Mouse (Mus musculus): ENCODE results near the gene Fpgs.

Gene Fpgs

GRCm38 (mm10) chr2:32693282-32693681, 10.7 kb downstream of the Fpgs start:
- ChIA-PET CTCF (interaction anchor here (0.6 to 2.6 kb wide), 39 partner anchors 10 to 164 kb away, joined by 3 to 25 read pairs (median 4); partner anchors contain the start of genes Cdk9 (in 2 of the 4), Fpgs (in 2 of the 4), St6galnac4 (in 2 of the 4) and Tor2a (in 1 of the 4)), POLR2A (interaction anchor here (0.5 to 4.1 kb wide), 55 partner anchors 8 to 272 kb away, joined by 3 to 37 read pairs (median 5); partner anchors contain the start of genes Fpgs (in 3 of the 4), Tor2a (in 2 of the 4), Cdk9 (in 1 of the 4) and Dpm2 (in 1 of the 4))

DNA sequence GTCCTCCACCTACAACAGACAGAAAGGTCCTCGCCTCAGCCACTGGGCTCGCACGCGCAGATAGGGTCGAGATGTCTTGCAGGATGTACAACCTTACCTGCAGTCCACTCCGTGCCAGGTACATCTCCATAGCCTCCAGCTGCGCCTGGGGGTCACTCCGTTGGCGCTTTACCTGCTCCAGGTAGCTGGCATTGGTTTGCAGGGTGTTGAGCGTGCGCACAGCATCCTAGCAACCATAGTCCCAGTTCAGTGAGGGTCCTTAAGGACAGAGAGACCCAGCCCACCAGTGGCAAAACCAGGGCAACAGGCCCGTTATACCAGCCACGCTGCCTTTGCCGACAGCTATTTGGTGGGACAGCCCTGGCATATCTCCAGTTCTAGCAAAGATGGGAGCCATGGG, 11.4 kb downstream of the Fpgs start:
- POLR2A ChIA-PET: interaction anchor here in 2 of 4 experiments (0.7 to 4.1 kb wide), 14 partner anchors 10 to 121 kb away, joined by 3 to 37 read pairs (median 8); partner anchors contain the start of genes Dpm2 (in 1 of the 2), Eng (in 1 of the 2), Fpgs (in 1 of the 2) and Ptrh1 (in 1 of the 2)

GRCm38 (mm10) chr2:32691041-32691440, 12.9 kb downstream of the Fpgs start:
- CTCF ChIA-PET: interaction anchor here in 2 of 4 experiments (0.7 to 3.2 kb wide), 4 partner anchors 17 to 1719 kb away, joined by 3 to 51 read pairs (median 8); no protein-coding TSS in a partner anchor
- POLR2A ChIA-PET: interaction anchor here in 3 of 4 experiments (0.7 to 4.1 kb wide), 7 partner anchors 8 to 133 kb away, joined by 3 to 37 read pairs (median 4); no protein-coding TSS in a partner anchor

More for the DNA sequence above, 11.4 kb downstream of the Fpgs start:
- CTCF ChIA-PET: interaction anchor here in 2 of 4 experiments (0.6 to 2.6 kb wide), 6 partner anchors 16 to 165 kb away, joined by 3 to 22 read pairs (median 3); partner anchors contain the start of gene Tor2a (in 1 of the 2)

DNA sequence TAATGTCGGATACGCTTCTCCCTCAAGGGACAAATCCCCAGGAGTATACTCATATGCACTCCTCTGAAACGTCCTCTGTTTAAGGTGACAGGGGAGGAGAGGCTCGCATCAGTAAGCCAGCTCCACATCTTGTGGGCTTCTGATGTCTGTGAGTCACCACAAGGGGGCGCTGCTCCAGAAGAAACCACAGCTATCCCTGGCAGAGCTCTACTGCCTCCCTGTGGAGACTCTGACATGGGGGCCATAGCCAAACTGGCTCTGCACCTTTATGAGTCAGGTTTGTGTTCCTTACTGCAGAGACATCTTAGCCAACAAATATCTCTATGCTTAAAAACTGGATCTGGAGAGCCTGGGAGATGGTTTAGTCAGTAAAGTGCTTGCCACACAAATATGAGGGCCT, 14.5 kb downstream of the Fpgs start:
- ChIA-PET CTCF (interaction anchor here (0.5 to 3.2 kb wide), 167 partner anchors 9 to 1992 kb away, joined by 3 to 51 read pairs (median 4); partner anchors contain the start of genes Eng (in 3 of the 4), Pip5kl1 (in 3 of the 4), 9430097D07Rik (in 2 of the 4) and Cdk9 (in 2 of the 4)), POLR2A (interaction anchor here in 3 of 4 experiments (0.5 to 3.2 kb wide), 57 partner anchors 9 to 285 kb away, joined by 3 to 14 read pairs (median 4); partner anchors contain the start of genes Fpgs (in 3 of the 3), Eng (in 2 of the 3), Pip5kl1 (in 2 of the 3) and St6galnac4 (in 2 of the 3))

DNA sequence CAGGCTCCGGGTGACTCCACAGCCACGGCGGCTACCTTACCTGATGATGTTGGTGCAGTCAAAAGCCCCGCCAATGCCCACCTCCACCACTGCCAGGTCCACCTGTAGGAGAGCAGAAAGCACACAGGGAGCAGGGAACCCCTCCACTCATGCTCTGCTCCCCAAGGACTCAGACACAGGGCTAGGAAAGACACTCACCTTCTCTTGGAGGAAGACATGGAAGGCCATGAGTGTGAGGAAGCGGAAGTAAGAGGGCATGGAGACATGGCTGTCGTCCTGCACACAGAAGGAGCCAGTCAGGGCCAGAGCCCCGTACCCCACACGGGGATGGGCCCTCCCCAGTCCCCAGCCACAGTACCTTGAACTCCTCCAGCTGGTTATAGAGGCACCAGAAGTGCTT, 16.4 kb downstream of the Fpgs start:
- CTCF ChIA-PET: interaction anchor here (0.7 to 3.0 kb wide), 10 partner anchors 12 to 283 kb away, joined by 3 to 46 read pairs (median 4); partner anchors contain the start of gene Pip5kl1 (in 1 of the 4)
- POLR2A ChIA-PET: interaction anchor here in 3 of 4 experiments (0.5 to 3.2 kb wide), 19 partner anchors 9 to 1599 kb away, joined by 3 to 13 read pairs (median 4); partner anchors contain the start of genes Eng (in 2 of the 3) and Fpgs (in 2 of the 3)

DNA sequence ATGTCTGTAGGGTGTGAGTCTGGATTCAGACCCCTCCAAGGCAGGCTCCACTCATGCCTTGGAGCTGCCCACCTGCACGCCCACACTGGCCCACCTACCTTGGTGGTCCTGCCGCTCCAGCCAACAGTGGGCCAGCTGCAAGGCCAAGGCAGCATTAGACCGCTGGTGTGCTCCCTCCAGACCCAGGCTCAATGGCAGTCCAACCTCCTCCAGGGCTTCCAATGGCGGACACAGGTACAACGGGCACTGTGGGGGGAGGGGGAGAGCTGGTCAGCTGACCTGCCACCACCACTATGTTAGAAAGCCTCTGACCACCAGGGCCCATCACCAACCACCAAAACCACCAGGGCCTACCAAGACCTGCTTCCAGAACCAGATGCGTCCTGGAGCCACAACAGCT, 17.3 kb downstream of the Fpgs start:
- CTCF ChIA-PET: interaction anchor here in 2 of 4 experiments (0.7 to 1.5 kb wide), 6 partner anchors 71 to 282 kb away, joined by 3 to 5 read pairs (median 3); partner anchors contain the start of gene 9430097D07Rik (in 1 of the 2)
- POLR2A ChIA-PET: interaction anchor here in 3 of 4 experiments (1.0 to 3.2 kb wide), 11 partner anchors 13 to 246 kb away, joined by 3 to 13 read pairs (median 4); partner anchors contain the start of genes Eng (in 1 of the 3) and Fpgs (in 1 of the 3)

DNA sequence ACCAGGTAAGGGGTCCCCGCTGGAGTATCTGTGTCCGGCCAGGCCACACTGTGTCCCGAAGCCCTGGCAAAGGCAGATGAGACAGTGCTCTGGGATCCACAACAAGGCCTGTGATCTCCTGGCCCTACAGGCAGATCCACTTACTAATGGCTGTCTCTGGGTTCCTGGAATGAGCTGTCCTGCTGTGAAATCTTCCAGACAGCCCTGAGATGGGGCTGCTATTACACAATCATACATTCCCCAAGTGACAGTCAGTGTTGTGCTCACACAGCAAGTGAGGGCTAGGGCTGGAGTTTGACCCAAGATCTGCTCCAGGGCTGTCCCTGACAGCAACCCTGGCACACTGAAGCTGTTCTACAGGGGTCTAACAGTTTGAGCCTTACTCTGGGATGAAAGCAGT, 18.1 kb downstream of the Fpgs start:
- ChIA-PET POLR2A (interaction anchor here (0.5 to 6.7 kb wide), 16 partner anchors 7 to 246 kb away, joined by 3 to 37 read pairs (median 4); partner anchors contain the start of genes Eng (in 1 of the 4) and Fpgs (in 1 of the 4)), CTCF (interaction anchor here in 2 of 4 experiments (0.9 to 1.5 kb wide), 5 partner anchors 60 to 243 kb away, joined by 3 to 5 read pairs (median 3); no protein-coding TSS in a partner anchor)

DNA sequence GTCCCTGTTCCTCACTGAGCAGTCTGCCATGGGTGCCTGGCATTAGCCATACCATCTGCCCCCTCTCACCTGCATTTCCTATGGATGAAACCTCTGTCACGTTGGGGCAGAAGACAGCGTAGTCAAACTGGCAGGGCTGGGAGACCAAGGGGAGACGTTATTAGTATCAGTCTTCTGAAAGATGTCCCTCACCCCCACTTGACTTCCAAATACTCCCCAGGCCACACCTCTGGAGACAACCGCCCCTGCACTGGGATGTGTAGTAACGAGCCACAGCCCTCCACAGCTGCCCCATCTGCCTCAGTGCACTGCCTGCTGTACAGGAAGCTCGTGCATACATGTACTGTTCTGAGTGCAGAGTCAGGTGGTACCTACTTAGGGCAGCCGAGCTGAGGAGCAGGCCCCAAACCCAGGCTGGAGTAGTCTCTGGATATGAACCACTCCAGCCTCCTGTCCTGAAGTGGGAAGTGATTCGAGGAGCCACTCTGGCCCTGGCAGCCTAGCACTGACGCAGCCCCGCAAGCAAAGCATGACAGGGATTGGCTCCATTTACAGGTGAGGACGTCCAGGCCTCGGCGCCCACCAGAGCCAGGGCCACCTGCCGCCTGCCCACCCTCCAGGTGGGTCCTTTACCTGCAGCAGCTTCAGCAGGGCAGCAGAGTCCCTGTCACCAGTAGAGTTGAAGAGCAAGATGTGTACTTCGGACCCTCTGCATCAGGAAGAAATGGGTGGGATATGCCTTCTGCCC, 19.1 kb downstream of the Fpgs start:
- ChIA-PET POLR2A (interaction anchor here (0.8 to 6.7 kb wide), 12 partner anchors 8 to 101 kb away, joined by 3 to 37 read pairs (median 4); partner anchors contain the start of gene Eng (in 2 of the 4)), CTCF (interaction anchor here in 1 of 4 experiments (1.4 kb wide), 1 partner anchor 243 kb away, joined by 3 read pairs; no protein-coding TSS in a partner anchor)

DNA sequence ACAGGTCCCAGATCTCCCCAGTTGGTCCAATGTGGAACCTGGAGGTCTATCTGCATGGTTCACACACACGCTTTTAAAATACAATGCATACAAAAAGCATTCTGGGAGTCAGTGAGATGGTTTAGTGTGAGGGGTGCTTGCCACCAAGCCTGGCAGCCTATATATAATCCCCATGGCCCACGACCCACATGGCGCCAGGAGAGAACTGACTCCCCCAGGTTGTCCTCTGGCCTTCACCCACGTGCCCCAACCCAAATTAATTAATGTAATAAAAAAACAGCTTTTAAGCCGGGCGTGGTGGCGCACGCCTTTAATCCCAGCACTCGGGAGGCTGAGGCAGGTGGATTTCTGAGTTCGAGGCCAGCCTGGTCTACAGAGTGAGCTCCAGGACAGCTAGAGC, 20.2 kb downstream of the Fpgs start:
- CTCF ChIA-PET: interaction anchor here in 1 of 4 experiments (1.3 kb wide), 1 partner anchor 101 kb away, joined by 4 read pairs; no protein-coding TSS in a partner anchor
- POLR2A ChIA-PET: interaction anchor here in 2 of 4 experiments (0.6 to 6.7 kb wide), 14 partner anchors 9 to 100 kb away, joined by 3 to 37 read pairs (median 4); partner anchors contain the start of gene Eng (in 1 of the 2)

DNA sequence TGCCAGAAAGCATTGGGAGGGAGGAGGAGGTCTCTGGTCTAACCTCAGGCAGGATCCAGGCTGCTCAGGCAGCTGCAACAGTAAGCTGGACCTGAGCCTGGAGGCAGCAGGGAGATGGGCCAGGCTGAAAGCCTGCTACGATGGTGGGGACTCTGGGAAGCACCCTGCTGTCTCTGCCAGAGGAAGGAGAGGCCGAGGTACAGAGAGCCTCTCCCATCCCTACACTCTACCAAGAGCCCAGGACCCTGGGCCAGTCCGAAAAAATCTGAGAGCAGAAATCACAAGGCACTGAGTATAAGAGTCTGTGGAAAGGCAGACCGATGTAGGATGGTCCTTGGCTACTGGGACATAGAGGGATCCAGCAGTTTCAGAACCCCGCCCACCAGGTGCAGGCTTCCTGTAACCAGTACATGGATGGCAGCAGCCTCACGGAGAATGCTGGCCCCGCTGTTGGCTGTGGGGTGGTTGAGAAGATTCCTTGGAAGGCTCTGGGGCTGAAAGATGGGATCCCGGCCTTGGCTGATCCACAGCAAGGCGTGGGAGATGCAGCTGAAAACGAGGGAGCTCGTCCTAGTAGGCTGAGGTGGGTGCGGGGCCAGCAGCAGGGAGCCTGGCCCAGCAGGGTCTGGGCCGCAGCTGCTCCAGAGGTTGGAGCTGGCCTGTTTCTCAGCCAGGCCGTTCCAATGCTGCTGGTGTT, 21.1 kb downstream of the Fpgs start:
- CTCF ChIA-PET: interaction anchor here in 3 of 4 experiments (0.6 to 1.5 kb wide), 7 partner anchors 11 to 175 kb away, joined by 3 to 7 read pairs (median 4); partner anchors contain the start of genes 9430097D07Rik (in 1 of the 3) and Pip5kl1 (in 1 of the 3)

DNA sequence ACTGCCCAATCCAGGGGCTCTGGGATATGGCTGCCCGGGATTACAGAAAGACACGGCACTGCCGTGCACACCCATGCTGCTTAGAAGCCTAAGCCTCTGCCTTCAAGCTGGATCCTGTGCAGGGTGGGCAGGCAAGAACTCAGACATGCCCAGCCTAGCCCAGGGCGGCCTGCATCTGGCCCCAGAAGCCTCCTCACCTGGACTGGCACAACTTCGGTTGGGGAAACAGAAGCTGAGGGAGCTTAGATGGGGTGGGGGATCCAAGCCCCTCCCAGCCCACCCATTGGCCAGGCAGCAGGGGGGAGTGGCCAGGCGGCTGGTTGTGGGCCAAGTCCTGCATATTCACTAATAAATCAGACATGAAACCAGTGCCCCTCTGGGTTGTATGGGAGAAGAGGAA, 22.2 kb downstream of the Fpgs start:
- CTCF ChIA-PET: interaction anchor here in 2 of 4 experiments (0.7 to 4.4 kb wide), 12 partner anchors 7 to 177 kb away, joined by 3 to 24 read pairs (median 4); partner anchors contain the start of genes 9430097D07Rik (in 1 of the 2) and Pip5kl1 (in 1 of the 2)
- POLR2A ChIA-PET: interaction anchor here (0.5 to 6.7 kb wide), 40 partner anchors 8 to 369 kb away, joined by 3 to 37 read pairs (median 5); partner anchors contain the start of genes Cdk9 (in 2 of the 4), Eng (in 1 of the 4), Fpgs (in 1 of the 4) and Lrsam1 (in 1 of the 4)

More for the DNA sequence above, 21.1 kb downstream of the Fpgs start:
- POLR2A ChIA-PET: interaction anchor here in 2 of 4 experiments (0.9 to 6.7 kb wide), 18 partner anchors 10 to 370 kb away, joined by 3 to 37 read pairs (median 5); partner anchors contain the start of genes Lrsam1 (in 1 of the 2), Rpl12 (in 1 of the 2) and Tor2a (in 1 of the 2)

DNA sequence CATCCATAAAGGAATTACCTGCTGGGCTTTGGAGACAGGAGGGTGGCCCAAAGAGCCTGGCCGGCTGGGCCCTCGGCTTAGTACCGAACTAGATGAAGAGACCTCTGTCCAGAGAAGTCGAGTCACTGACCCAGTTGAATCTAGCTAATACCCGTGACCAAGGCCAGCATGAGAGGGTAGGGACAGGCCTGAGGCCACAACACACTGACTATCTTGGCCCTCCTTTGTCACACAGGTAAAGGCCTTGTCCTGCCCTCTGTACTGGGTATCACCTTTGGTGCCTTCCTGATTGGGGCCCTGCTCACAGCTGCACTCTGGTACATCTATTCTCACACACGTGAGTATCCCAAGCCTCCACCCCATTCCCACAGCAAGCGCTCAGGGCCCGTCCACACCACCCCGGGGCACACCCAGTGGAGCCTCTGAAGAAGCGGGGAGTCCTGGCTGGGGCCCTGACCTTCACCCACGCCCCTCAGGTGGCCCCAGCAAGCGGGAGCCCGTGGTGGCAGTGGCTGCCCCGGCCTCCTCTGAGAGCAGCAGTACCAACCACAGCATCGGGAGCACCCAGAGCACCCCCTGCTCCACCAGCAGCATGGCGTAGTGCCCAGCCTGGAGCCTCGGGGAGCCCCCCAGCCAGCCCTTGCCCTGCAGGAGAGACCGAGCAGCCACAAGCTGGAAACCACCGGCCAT, 22.8 kb downstream of the Fpgs start:
- ChIA-PET POLR2A (interaction anchor here (0.5 to 6.7 kb wide), 32 partner anchors 8 to 76 kb away, joined by 3 to 37 read pairs (median 5); partner anchors contain the start of genes Cdk9 (in 1 of the 4), Eng (in 1 of the 4), Fpgs (in 1 of the 4) and Tor2a (in 1 of the 4)), CTCF (interaction anchor here (0.6 to 4.4 kb wide), 13 partner anchors 8 to 178 kb away, joined by 3 to 24 read pairs (median 4); no protein-coding TSS in a partner anchor)

DNA sequence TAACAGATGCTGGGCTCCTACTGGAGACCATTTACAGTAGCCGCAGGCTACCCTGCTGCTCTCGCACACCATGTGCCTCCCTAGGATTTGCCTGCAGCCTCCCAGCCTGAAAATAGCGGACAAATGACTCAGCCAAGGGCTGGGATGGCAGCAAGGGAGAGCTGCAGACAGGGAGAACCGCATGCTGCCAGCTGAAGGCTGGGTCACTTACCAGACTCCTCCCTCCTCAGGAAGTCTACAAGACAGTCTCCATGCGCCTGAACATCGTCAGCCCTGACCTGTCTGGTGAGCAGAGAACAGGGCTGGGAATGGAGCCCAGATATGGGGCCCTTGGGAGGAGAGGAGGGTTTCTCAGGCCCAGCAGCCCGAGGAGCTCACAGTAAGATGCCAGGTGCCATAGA, 23.9 kb downstream of the Fpgs start:
- ChIA-PET CTCF (interaction anchor here in 3 of 4 experiments (0.6 to 4.4 kb wide), 9 partner anchors 9 to 178 kb away, joined by 3 to 24 read pairs (median 4); partner anchors contain the start of gene Tor2a (in 1 of the 3)), POLR2A (interaction anchor here in 3 of 4 experiments (0.6 to 6.7 kb wide), 13 partner anchors 9 to 390 kb away, joined by 3 to 37 read pairs (median 5); partner anchors contain the start of gene Eng (in 1 of the 3))

DNA sequence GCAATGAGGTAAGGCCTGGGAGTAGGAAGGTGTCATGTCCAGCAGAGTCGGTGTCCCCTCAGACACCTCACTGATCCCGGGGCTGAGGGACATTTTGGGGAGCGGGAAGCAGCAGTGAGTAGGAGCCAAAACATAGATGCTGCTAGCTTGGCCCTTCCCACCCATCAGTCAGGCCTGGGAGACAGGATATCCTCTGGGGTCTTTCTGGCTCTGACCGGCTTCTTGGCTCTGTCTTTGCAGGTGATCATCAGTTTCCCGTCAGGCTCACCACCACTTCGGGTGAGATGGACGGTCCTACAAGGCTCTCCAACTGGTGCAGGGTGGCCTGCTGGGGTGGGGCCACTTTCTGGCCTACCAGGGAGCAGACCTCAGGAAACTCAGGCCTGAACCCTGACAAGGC, 26.3 kb downstream of the Fpgs start:
- POLR2A ChIA-PET: interaction anchor here in 2 of 4 experiments (0.7 to 2.1 kb wide), 12 partner anchors 10 to 791 kb away, joined by 3 to 8 read pairs (median 4); partner anchors contain the start of gene Zbtb43 (in 1 of the 2)
- CTCF ChIA-PET: interaction anchor here (0.7 to 4.4 kb wide), 12 partner anchors 10 to 50 kb away, joined by 3 to 24 read pairs (median 5); no protein-coding TSS in a partner anchor

DNA sequence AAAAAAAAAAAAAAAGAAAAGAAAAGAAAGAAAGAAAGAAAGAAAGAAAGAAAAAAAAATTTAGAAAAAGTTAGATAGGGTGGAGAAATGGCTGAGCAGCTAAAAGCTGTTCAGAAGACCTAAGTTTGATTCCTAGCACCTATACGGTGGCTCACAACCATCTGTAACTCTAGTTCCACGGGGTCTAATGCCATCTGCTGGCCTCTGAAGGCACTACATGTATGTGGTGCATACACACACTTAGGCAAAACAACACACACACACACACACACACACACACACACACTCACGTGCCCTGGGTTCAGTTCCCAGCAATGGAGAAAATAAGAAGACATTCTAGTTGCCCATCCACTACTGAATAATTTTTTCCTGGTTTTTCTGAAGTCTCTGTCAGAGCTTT, 27.1 kb downstream of the Fpgs start:
- POLR2A ChIA-PET: interaction anchor here in 3 of 4 experiments (0.6 to 2.1 kb wide), 16 partner anchors 9 to 792 kb away, joined by 3 to 8 read pairs (median 4); partner anchors contain the start of genes Eng (in 1 of the 3) and Zbtb43 (in 1 of the 3)

More for the DNA sequence above, 27.1 kb downstream of the Fpgs start:
- CTCF ChIA-PET: interaction anchor here (0.6 to 1.5 kb wide), 19 partner anchors 8 to 486 kb away, joined by 3 to 10 read pairs (median 4); no protein-coding TSS in a partner anchor

Measured in embryonic stem cell, embryonic (primary cell).